Mouse (Mus musculus) stomach, postnatal 0 days (tissue): Measurements from ENCODE around the gene Pms1. TPM values are rescaled to one million over a fixed set of nuclear protein-coding genes. Genes with fewer than 3 reads are reported as not detected.

ENCODE experiments used
- ATAC-seq: fragments of 200-750 bp; cut with Nextera tagmentation; 2 replicates; pipeline ENCODE4 v1.8.0; 2017; ENCODE audit not compliant: low FRiP score, low TSS enrichment
- DNase-seq: peaks from one replicate; pipeline ENCODE4 v3.0.0-alpha.2; 2016; ENCODE audit warnings: low spot score
- H3K27ac ChIP-seq: fragments of 300-500 bp; sonication (generic); replicated peaks from 2 replicates; pipeline ENCODE4 v1.5.1; 2014; ENCODE audit warnings: mild to moderate bottlenecking, control low read depth
- H3K27me3 ChIP-seq: fragments of 300-500 bp; sonication (generic); 2 replicates; pipeline ENCODE4 v1.6.1; 2014; ENCODE audit warnings: low read length; ENCODE audit not compliant: control insufficient read depth, insufficient read depth
- H3K36me3 ChIP-seq: fragments of 300-500 bp; sonication (generic); 2 replicates; pipeline ENCODE4 v1.6.1; 2014; ENCODE audit warnings: low read length, mixed read lengths; ENCODE audit not compliant: control insufficient read depth, insufficient read depth
- H3K4me1 ChIP-seq: fragments of 300-500 bp; sonication (generic); replicated peaks from 2 replicates; pipeline ENCODE4 v1.6.1; 2014; ENCODE audit warnings: antibody characterized with exemption; ENCODE audit not compliant: control insufficient read depth, insufficient read depth
- H3K4me2 ChIP-seq: fragments of 300-500 bp; sonication (generic); replicated peaks from 2 replicates; pipeline ENCODE4 v1.6.1; 2014; ENCODE audit warnings: low read depth, mild to moderate bottlenecking, control low read depth, moderate library complexity
- H3K4me3 ChIP-seq: fragments of 300-500 bp; sonication (generic); 2 replicates; pipeline ENCODE4 v1.5.1; 2014; ENCODE audit warnings: low read depth, low read length, control low read depth
- H3K9ac ChIP-seq: fragments of 300-500 bp; sonication (generic); 2 replicates; pipeline ENCODE4 v1.6.1; 2014; ENCODE audit warnings: mild to moderate bottlenecking, low read length, control low read depth, mixed read lengths
- H3K9me3 ChIP-seq: fragments of 300-500 bp; sonication (generic); 2 replicates; pipeline ENCODE4 v1.6.1; 2016; ENCODE audit warnings: low read length; ENCODE audit not compliant: control insufficient read depth
- CTCF ChIP-seq: IDR thresholded peaks from 2 replicates; pipeline ENCODE4 v1.5.1; 2016; ENCODE audit warnings: antibody characterized with exemption, low read depth, mild to moderate bottlenecking, moderate library complexity
- EP300 ChIP-seq: optimal IDR thresholded peaks from 2 replicates; pipeline ENCODE3; 2016; ENCODE audit warnings: antibody characterized with exemption
- WGBS: fragments of 180-500 bp; shearing (Covaris S2); extraction: QIAGEN DNeasy Blood & Tissue Kit; methylation state at CpG from one replicate; pipeline ENCODE4 v1.1.7; 2014; 5-methylcytosine and 5-hydroxymethylcytosine counted together
- polyA plus RNA-seq: library from polyadenylated mRNA; unstranded; fragments of >200 nt; fragmentation: Nextera tagmentation; extraction: Ambion mirVana; gene quantifications from 2 replicates; pipeline ENCODE4 v1.2.1, GENCODE M21; 2015

Gene Pms1
- polyA plus RNA-seq, 1 experiment from 2014 or later, result 4.7 TPM

- ATAC-seq, result no peak
- Histone ChIP-seq H3K9me3 (no peaks in the 10 kb centered on the region), H3K9ac (no peak overlapping the region), H3K4me3 (no peak overlapping the region), H3K4me1 (no peaks in the 10 kb centered on the region), H3K27ac (no peak overlapping the region), H3K4me2 (no peak overlapping the region), H3K36me3 (no peaks in the 10 kb centered on the region), H3K27me3 (no peaks in the 10 kb centered on the region)
- DNase-seq, result no peak
- WGBS, result 98% methylated on average over 1 of the region's 1 CpGs
- TF ChIP-seq CTCF, result no peak
- TF ChIP-seq EP300, result no peak
Measured at GRCm38 (mm10) chr1:53324277-53324676, 27.5 kb upstream of the Pms1 start.

- ATAC-seq, result peak; percentile 74; the same call in 1 of the 2 replicates
Measured at GRCm38 (mm10) chr1:53323254-53323653, 26.4 kb upstream of the Pms1 start.

DNA sequence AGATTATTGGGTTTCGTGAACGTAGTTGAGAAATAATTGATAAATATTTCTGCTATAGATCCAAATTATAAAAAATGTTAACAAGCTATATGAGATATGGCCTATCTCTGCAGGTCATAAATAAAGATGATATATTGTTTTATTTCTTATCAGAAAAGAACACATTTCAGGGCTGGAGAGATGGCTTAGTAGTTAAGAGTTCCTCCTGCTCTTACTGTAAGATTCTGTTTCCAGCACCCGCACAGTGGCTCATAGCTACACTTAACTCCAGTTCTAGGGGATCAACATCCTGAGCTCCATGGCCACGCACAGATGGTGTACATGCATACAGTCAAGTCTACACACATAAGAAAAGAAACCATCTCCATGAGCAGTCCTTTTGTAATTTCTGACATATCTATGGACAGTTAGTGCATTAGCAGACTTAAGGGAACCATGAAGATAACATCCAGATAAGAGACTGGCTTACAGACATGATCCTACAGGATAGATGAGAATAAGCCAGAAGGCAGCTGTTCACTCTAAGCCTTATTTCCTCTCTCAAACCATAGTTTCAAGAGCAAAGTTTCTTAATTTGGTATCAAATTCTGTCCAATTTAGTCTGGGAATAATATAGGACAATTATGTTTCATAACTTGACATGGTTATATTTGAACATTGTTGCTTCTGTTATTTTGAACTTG is 25.0 kb upstream of the Pms1 start:
- Histone ChIP-seq H3K36me3 (no peaks in the 10 kb centered on the region), H3K4me3 (no peak overlapping the region), H3K9me3 (no peaks in the 10 kb centered on the region), H3K27me3 (no peaks in the 10 kb centered on the region), H3K27ac (no peak overlapping the region), H3K9ac (no peak overlapping the region), H3K4me1 (no peaks in the 10 kb centered on the region), H3K4me2 (no peak overlapping the region)
- TF ChIP-seq EP300 (no peak), CTCF (no peak)
- 96% methylated on average over 4 of the region's 4 CpGs for WGBS
- DNase-seq (no peak), ATAC-seq (no peak)

More at GRCm38 (mm10) chr1:53323254-53323653, 26.4 kb upstream of the Pms1 start:
- 80% methylated on average over 5 of the region's 5 CpGs for WGBS
- Histone ChIP-seq H3K4me2 (no peak overlapping the region), H3K4me3 (no peak overlapping the region), H3K9ac (0 out of 2 replicates have a peak overlapping the region, but pooled peaks have one; percentile 1), H3K36me3 (no peaks in the 10 kb centered on the region), H3K27me3 (no peaks in the 10 kb centered on the region), H3K4me1 (no peaks in the 10 kb centered on the region), H3K9me3 (no peaks in the 10 kb centered on the region), H3K27ac (no peak overlapping the region)
- TF ChIP-seq EP300 (no peak), CTCF (no peak)
- peak; percentile 25 for DNase-seq

DNA sequence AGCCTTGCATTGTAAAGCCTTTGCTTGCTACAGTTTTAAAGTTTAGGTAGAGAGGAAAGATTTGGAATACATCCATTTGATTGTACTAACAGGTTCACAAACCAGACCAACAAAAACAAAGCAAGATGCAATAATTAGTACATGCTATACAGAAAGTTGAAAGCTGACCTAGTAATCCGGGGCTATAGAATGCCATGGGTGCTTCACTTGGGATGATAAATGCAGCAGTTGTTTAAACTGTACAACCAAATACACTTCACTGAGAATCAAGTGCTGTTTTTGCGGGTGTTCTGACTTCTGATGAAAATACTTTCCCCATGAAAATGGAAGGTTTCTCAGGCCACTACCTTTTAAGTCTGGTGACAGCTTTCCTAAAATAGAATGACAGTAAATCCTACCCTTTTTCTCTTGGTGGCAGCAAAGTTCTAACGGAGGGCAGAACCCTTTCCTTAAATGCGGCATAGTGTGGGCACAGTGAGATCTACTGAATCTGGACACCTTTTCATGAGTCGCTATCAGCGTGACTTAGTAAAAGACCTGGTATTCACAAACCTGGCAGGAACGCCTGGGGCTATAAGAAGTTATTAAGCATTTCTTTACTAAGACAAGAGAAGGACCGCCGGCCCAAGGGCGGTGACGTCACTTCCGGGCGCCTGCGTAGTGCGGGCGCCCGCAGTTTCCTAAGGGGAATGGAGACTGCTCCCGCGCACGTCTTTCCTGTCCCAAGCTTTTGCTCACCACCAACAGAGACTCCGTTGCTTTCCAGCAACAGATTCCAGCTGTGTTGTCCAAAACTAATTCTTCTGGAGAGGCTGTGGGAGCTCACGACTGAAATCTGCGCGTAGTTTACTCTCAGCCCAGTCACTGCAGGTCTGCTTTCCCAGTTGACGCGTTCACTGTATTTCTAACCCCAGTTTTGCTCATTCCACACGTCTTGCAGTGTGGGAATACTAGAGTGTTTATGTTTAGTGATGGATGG is 16.5 kb upstream of the Pms1 start, which contains the start of gene Osgepl1:
Gene Osgepl1 (plus strand): TSS at position 636 of the 979 bp plus-strand sequence.
- peak within 1 kb of the TSS; percentile 86 for H3K27ac ChIP-seq
- TF ChIP-seq CTCF (peak; percentile 52), EP300 (no peak)
- H3K9me3 ChIP-seq, result no peaks in the 10 kb centered on the region
- peak within 1 kb of the TSS; percentile 66 for H3K4me3 ChIP-seq
- 0 out of 2 replicates have a peak, but pooled peaks cover 2% of the 10 kb centered on the region for H3K4me1 ChIP-seq
- H3K9ac ChIP-seq, result peak within 1 kb of the TSS; percentile 79
- H3K27me3 ChIP-seq, result no peaks in the 10 kb centered on the region
- H3K4me2 ChIP-seq, result peak within 1 kb of the TSS; percentile 75
- 1% methylated on average over 27 of the region's 27 CpGs for WGBS
- DNase-seq (peak; percentile 87), ATAC-seq (peak; percentile 97)
- no peaks in the 10 kb centered on the region for H3K36me3 ChIP-seq

DNA sequence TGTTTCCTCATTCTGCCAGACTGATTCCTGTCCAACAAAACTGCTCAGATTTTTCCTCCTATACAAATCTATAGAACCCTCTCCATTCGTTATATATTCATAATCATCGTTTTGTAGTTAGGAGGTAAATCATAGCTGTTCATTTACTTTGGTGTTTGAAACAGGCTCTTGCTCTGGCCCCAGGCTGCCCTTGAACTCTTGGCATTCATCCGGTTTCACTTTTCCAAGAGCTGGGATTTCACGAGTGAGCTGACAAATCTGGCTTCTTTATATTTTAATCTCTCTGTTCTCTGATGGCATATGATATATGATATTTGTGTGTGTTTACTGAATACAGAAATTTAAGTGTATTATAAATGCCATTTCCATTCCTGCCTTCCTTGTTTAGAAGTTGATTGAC is 3.7 kb upstream of the Pms1 start:
- ATAC-seq (no peak), DNase-seq (no peak)
- Histone ChIP-seq H3K27ac (no peak overlapping the region), H3K4me1 (no peaks in the 10 kb centered on the region), H3K9me3 (no peaks in the 10 kb centered on the region), H3K9ac (no peak overlapping the region), H3K36me3 (no peaks in the 10 kb centered on the region), H3K27me3 (no peaks in the 10 kb centered on the region), H3K4me2 (no peak overlapping the region), H3K4me3 (no peak overlapping the region)
- TF ChIP-seq EP300 (no peak), CTCF (no peak)
- WGBS, result 75% methylated on average over 4 of the region's 4 CpGs
